Mouse (Mus musculus): ENCODE measurements at regions not wholly inside any gene's neighbourhood (a gene's known extent, or its start where the extent isn't known, plus 50 kb on each side); places are given as distances from the start of the nearest gene placed in this dataset.

GRCm38 (mm10) chr12:25367541-25367940 is 270.6 kb upstream of the Id2 start:
- Histone ChIP-seq H3K4me1 (no peaks in the 10 kb centered on the region), H3K36me3 (no peaks in the 10 kb centered on the region), H3K4me3 (replicated peaks) (no peak overlapping the region), H3K27me3 (replicated peaks) (no peaks in the 10 kb centered on the region), H3K4me2 (no peak overlapping the region), H3K9ac (replicated peaks) (no peak overlapping the region), H3K9me3 (replicated peaks) (no peaks in the 10 kb centered on the region), H3K27ac (replicated peaks) (no peak overlapping the region)
- no peak for ATAC-seq (ENCODE audit: low FRiP score)
- WGBS, result 100% methylated on average over 1 of the region's 1 CpGs

GRCm38 (mm10) chr12:25365600-25366267 is 268.8 kb upstream of the Id2 start:
- no peak for ATAC-seq (ENCODE audit: low FRiP score)
- 0 out of 2 replicates have a peak, but pooled peaks cover 3% of the 10 kb centered on the region for H3K9me3 ChIP-seq (replicated peaks)
- 73% methylated on average over 3 of the region's 3 CpGs for WGBS
- H3K27ac ChIP-seq (replicated peaks), result no peak overlapping the region
- no peak overlapping the region for H3K9ac ChIP-seq (replicated peaks)
- no peak overlapping the region for H3K4me2 ChIP-seq
- no peaks in the 10 kb centered on the region for H3K4me1 ChIP-seq
- no peaks in the 10 kb centered on the region for H3K36me3 ChIP-seq
- no peak overlapping the region for H3K4me3 ChIP-seq (replicated peaks)
- H3K27me3 ChIP-seq (replicated peaks), result no peaks in the 10 kb centered on the region

GRCm38 (mm10) chr12:25364966-25365568 is 268.1 kb upstream of the Id2 start:
- H3K27ac ChIP-seq (replicated peaks), result no peak overlapping the region
- H3K9ac ChIP-seq (replicated peaks), result no peak overlapping the region
- H3K36me3 ChIP-seq, result no peaks in the 10 kb centered on the region
- H3K4me1 ChIP-seq, result no peaks in the 10 kb centered on the region
- 0 out of 2 replicates have a peak, but pooled peaks cover 3% of the 10 kb centered on the region for H3K9me3 ChIP-seq (replicated peaks)
- H3K4me2 ChIP-seq, result no peak overlapping the region
- no peak for ATAC-seq (ENCODE audit: low FRiP score)
- H3K4me3 ChIP-seq (replicated peaks), result no peak overlapping the region
- WGBS, result 68% methylated on average over 7 of the region's 7 CpGs
- no peaks in the 10 kb centered on the region for H3K27me3 ChIP-seq (replicated peaks)

- no peak overlapping the region for H3K27ac ChIP-seq (replicated peaks)
- H3K4me2 ChIP-seq, result no peak overlapping the region
- WGBS, result 85% methylated on average over 9 of the region's 9 CpGs
- no peaks in the 10 kb centered on the region for H3K4me1 ChIP-seq
- no peak for ATAC-seq (ENCODE audit: low FRiP score)
- 0 out of 2 replicates have a peak, but pooled peaks cover 3% of the 10 kb centered on the region for H3K9me3 ChIP-seq (replicated peaks)
- no peak overlapping the region for H3K4me3 ChIP-seq (replicated peaks)
- H3K36me3 ChIP-seq, result no peaks in the 10 kb centered on the region
- H3K9ac ChIP-seq (replicated peaks), result no peak overlapping the region
- H3K27me3 ChIP-seq (replicated peaks), result no peaks in the 10 kb centered on the region
Observed at GRCm38 (mm10) chr12:25363839-25364238, 266.9 kb upstream of the Id2 start.

- Histone ChIP-seq H3K36me3 (no peaks in the 10 kb centered on the region), H3K4me1 (no peaks in the 10 kb centered on the region), H3K4me3 (replicated peaks) (no peak overlapping the region), H3K4me2 (no peak overlapping the region), H3K9me3 (replicated peaks) (0 out of 2 replicates have a peak, but pooled peaks cover 3% of the 10 kb centered on the region), H3K9ac (replicated peaks) (no peak overlapping the region), H3K27me3 (replicated peaks) (no peaks in the 10 kb centered on the region), H3K27ac (replicated peaks) (no peak overlapping the region)
- 85% methylated on average over 3 of the region's 3 CpGs for WGBS
- ATAC-seq (ENCODE audit: low FRiP score), result no peak
Observed at GRCm38 (mm10) chr12:25363341-25363740, 266.4 kb upstream of the Id2 start.

- 95% methylated on average over 4 of the region's 4 CpGs for WGBS
Observed at GRCm38 (mm10) chr12:25362771-25363170, 265.8 kb upstream of the Id2 start.

GRCm38 (mm10) chr12:25360726-25361125 is 263.8 kb upstream of the Id2 start:
- Histone ChIP-seq H3K9ac (replicated peaks) (no peak overlapping the region), H3K27ac (replicated peaks) (no peak overlapping the region), H3K4me1 (no peaks in the 10 kb centered on the region), H3K4me2 (no peak overlapping the region), H3K4me3 (replicated peaks) (no peak overlapping the region), H3K36me3 (no peaks in the 10 kb centered on the region), H3K27me3 (replicated peaks) (no peaks in the 10 kb centered on the region), H3K9me3 (replicated peaks) (0 out of 2 replicates have a peak, but pooled peaks cover 3% of the 10 kb centered on the region)
- ATAC-seq (ENCODE audit: low FRiP score), result no peak
- 89% methylated on average over 2 of the region's 2 CpGs for WGBS

More at GRCm38 (mm10) chr12:25362771-25363170, 265.8 kb upstream of the Id2 start:
- no peaks in the 10 kb centered on the region for H3K36me3 ChIP-seq
- H3K9ac ChIP-seq (replicated peaks), result no peak overlapping the region
- H3K4me2 ChIP-seq, result no peak overlapping the region
- H3K27ac ChIP-seq (replicated peaks), result no peak overlapping the region
- H3K9me3 ChIP-seq (replicated peaks), result 0 out of 2 replicates have a peak, but pooled peaks cover 3% of the 10 kb centered on the region
- H3K27me3 ChIP-seq (replicated peaks), result no peaks in the 10 kb centered on the region
- no peak for ATAC-seq (ENCODE audit: low FRiP score)
- no peak overlapping the region for H3K4me3 ChIP-seq (replicated peaks)
- no peaks in the 10 kb centered on the region for H3K4me1 ChIP-seq

GRCm38 (mm10) chr12:25359931-25360330 is 263.0 kb upstream of the Id2 start:
- no peak overlapping the region for H3K9ac ChIP-seq (replicated peaks)
- no peaks in the 10 kb centered on the region for H3K27me3 ChIP-seq (replicated peaks)
- no peak overlapping the region for H3K27ac ChIP-seq (replicated peaks)
- ATAC-seq (ENCODE audit: low FRiP score), result no peak
- WGBS, result 96% methylated on average over 5 of the region's 5 CpGs
- H3K4me1 ChIP-seq, result no peaks in the 10 kb centered on the region
- no peaks in the 10 kb centered on the region for H3K36me3 ChIP-seq
- H3K9me3 ChIP-seq (replicated peaks), result 0 out of 2 replicates have a peak, but pooled peaks cover 3% of the 10 kb centered on the region
- no peak overlapping the region for H3K4me2 ChIP-seq
- H3K4me3 ChIP-seq (replicated peaks), result no peak overlapping the region

GRCm38 (mm10) chr12:25358846-25359525 is 262.0 kb upstream of the Id2 start:
- Histone ChIP-seq H3K9ac (replicated peaks) (no peak overlapping the region), H3K27me3 (replicated peaks) (no peaks in the 10 kb centered on the region), H3K36me3 (no peaks in the 10 kb centered on the region), H3K4me1 (no peaks in the 10 kb centered on the region), H3K27ac (replicated peaks) (no peak overlapping the region), H3K4me3 (replicated peaks) (no peak overlapping the region), H3K4me2 (no peak overlapping the region), H3K9me3 (replicated peaks) (0 out of 2 replicates have a peak, but pooled peaks cover 3% of the 10 kb centered on the region)
- 51% methylated on average over 8 of the region's 8 CpGs for WGBS
- ATAC-seq (ENCODE audit: low FRiP score), result no peak

- H3K27me3 ChIP-seq (replicated peaks), result no peaks in the 10 kb centered on the region
- ATAC-seq (ENCODE audit: low FRiP score), result no peak
- no peak overlapping the region for H3K27ac ChIP-seq (replicated peaks)
- H3K9ac ChIP-seq (replicated peaks), result no peak overlapping the region
- H3K4me2 ChIP-seq, result no peak overlapping the region
- H3K4me3 ChIP-seq (replicated peaks), result no peak overlapping the region
- no peaks in the 10 kb centered on the region for H3K36me3 ChIP-seq
- 89% methylated on average over 2 of the region's 2 CpGs for WGBS
- H3K9me3 ChIP-seq (replicated peaks), result 0 out of 2 replicates have a peak, but pooled peaks cover 3% of the 10 kb centered on the region
- H3K4me1 ChIP-seq, result no peaks in the 10 kb centered on the region
Observed at GRCm38 (mm10) chr12:25356774-25357173, 259.8 kb upstream of the Id2 start.

- 78% methylated on average over 1 of the region's 1 CpGs for WGBS
- no peak overlapping the region for H3K27ac ChIP-seq (replicated peaks)
Observed at GRCm38 (mm10) chr12:25355217-25355616, 258.3 kb upstream of the Id2 start.

More at GRCm38 (mm10) chr12:25355217-25355616, 258.3 kb upstream of the Id2 start:
- ATAC-seq (ENCODE audit: low FRiP score), result no peak
- H3K4me2 ChIP-seq, result no peak overlapping the region
- H3K4me3 ChIP-seq (replicated peaks), result no peak overlapping the region
- H3K9me3 ChIP-seq (replicated peaks), result no peaks in the 10 kb centered on the region
- H3K4me1 ChIP-seq, result no peaks in the 10 kb centered on the region
- no peak overlapping the region for H3K9ac ChIP-seq (replicated peaks)
- no peaks in the 10 kb centered on the region for H3K27me3 ChIP-seq (replicated peaks)
- no peaks in the 10 kb centered on the region for H3K36me3 ChIP-seq
